Mouse (Mus musculus): ENCODE measurements around the gene Cryzl1. TPM values are rescaled to one million over a fixed set of nuclear protein-coding genes. Genes with fewer than 3 reads are reported as not detected.
A peak's percentile ranks its signal among the peaks of the same experiment; 100 is the strongest.

Gene Cryzl1
- polyA plus RNA-seq, 1 experiment from 2014 or later, result 118 TPM

- Histone ChIP-seq H3K27ac (replicated peaks) (no peak overlapping the region), H3K4me1 (peaks cover 76% of the 10 kb centered on the region), H3K27me3 (no peaks in the 10 kb centered on the region), H3K4me2 (replicated peaks) (no peak overlapping the region), H3K9ac (replicated peaks) (no peak overlapping the region), H3K4me3 (no peak overlapping the region), H3K36me3 (no peaks in the 10 kb centered on the region), H3K9me3 (no peaks in the 10 kb centered on the region)
- no peak for ATAC-seq (replicated peaks)
- WGBS, result 67% methylated on average over 7 of the region's 7 CpGs
Measured at GRCm38 (mm10) chr16:91736046-91736816, 7.5 kb upstream of the Cryzl1 start.

- H3K9ac ChIP-seq (replicated peaks), result no peak overlapping the region
- 62% methylated on average over 5 of the region's 5 CpGs for WGBS
- H3K27ac ChIP-seq (replicated peaks), result no peak overlapping the region
- no peak overlapping the region for H3K4me2 ChIP-seq (replicated peaks)
- H3K9me3 ChIP-seq, result no peaks in the 10 kb centered on the region
- no peaks in the 10 kb centered on the region for H3K27me3 ChIP-seq
- ATAC-seq (replicated peaks), result no peak
- H3K4me3 ChIP-seq, result no peak overlapping the region
- H3K4me1 ChIP-seq, result peaks cover 72% of the 10 kb centered on the region
- H3K36me3 ChIP-seq, result no peaks in the 10 kb centered on the region
Measured at GRCm38 (mm10) chr16:91734771-91735170, 6.0 kb upstream of the Cryzl1 start.

GRCm38 (mm10) chr16:91732816-91733215 is 4.0 kb upstream of the Cryzl1 start:
- Histone ChIP-seq H3K4me1 (peaks cover 66% of the 10 kb centered on the region), H3K27me3 (no peaks in the 10 kb centered on the region), H3K9me3 (no peaks in the 10 kb centered on the region), H3K9ac (replicated peaks) (no peak overlapping the region), H3K4me3 (no peak overlapping the region), H3K36me3 (no peaks in the 10 kb centered on the region), H3K27ac (replicated peaks) (no peak overlapping the region), H3K4me2 (replicated peaks) (peak overlapping the region; percentile 68; the same call in 1 of the 2 replicates)
- 84% methylated on average over 2 of the region's 2 CpGs for WGBS
- no peak for ATAC-seq (replicated peaks)

- Histone ChIP-seq H3K4me2 (replicated peaks) (peak overlapping the region; percentile 68), H3K9ac (replicated peaks) (peak overlapping the region; percentile 98), H3K4me1 (peaks cover 61% of the 10 kb centered on the region), H3K36me3 (0 out of 2 replicates have a peak, but pooled peaks cover 3% of the 10 kb centered on the region), H3K9me3 (no peaks in the 10 kb centered on the region), H3K4me3 (peak overlapping the region; percentile 99), H3K27ac (replicated peaks) (peak overlapping the region; percentile 98), H3K27me3 (no peaks in the 10 kb centered on the region)
- no peak for ATAC-seq (replicated peaks)
- WGBS, result under 1% methylated on average over 11 of the region's 11 CpGs
Measured at GRCm38 (mm10) chr16:91730446-91730845, 1.7 kb upstream of the Cryzl1 start.

GRCm38 (mm10) chr16:91729821-91730441 is 1.2 kb upstream of the Cryzl1 start:
- Histone ChIP-seq H3K9me3 (no peaks in the 10 kb centered on the region), H3K4me1 (peaks cover 56% of the 10 kb centered on the region), H3K4me2 (replicated peaks) (peak overlapping the region; percentile 68), H3K4me3 (peak overlapping the region; percentile 99), H3K27ac (replicated peaks) (peak overlapping the region; percentile 98), H3K9ac (replicated peaks) (peak overlapping the region; percentile 98), H3K36me3 (0 out of 2 replicates have a peak, but pooled peaks cover 3% of the 10 kb centered on the region), H3K27me3 (no peaks in the 10 kb centered on the region)
- ATAC-seq (replicated peaks), result no peak
- WGBS, result under 1% methylated on average over 44 of the region's 44 CpGs

- ATAC-seq (replicated peaks), result peak; percentile 96
- peaks cover 8% of the 10 kb centered on the region; the same call in 1 of the 2 replicates for H3K36me3 ChIP-seq
- no peaks in the 10 kb centered on the region for H3K9me3 ChIP-seq
- H3K9ac ChIP-seq (replicated peaks), result peak within 1 kb of the TSS; percentile 98
- peak within 1 kb of the TSS; percentile 99 for H3K4me3 ChIP-seq
- no peaks in the 10 kb centered on the region for H3K27me3 ChIP-seq
- peaks cover 47% of the 10 kb centered on the region for H3K4me1 ChIP-seq
- WGBS, result under 1% methylated on average over 30 of the region's 33 CpGs
- peak within 1 kb of the TSS; percentile 98 for H3K27ac ChIP-seq (replicated peaks)
- peak within 1 kb of the TSS; percentile 68 for H3K4me2 ChIP-seq (replicated peaks)
Measured at GRCm38 (mm10) chr16:91729066-91729482, 299 bp upstream of the Cryzl1 start, which contains the start of gene Itsn1. Itsn1 (plus strand) TSS chr16:91729281.

- 91% methylated on average over 15 of the region's 15 CpGs for WGBS
- no peak for ATAC-seq (replicated peaks)
- Histone ChIP-seq H3K36me3 (peaks cover 10% of the 10 kb centered on the region; the same call in 1 of the 2 replicates), H3K4me3 (peak overlapping the region; percentile 99), H3K27ac (replicated peaks) (0 out of 2 replicates have a peak overlapping the region, but pooled peaks have one; percentile 98), H3K4me1 (peaks cover 38% of the 10 kb centered on the region), H3K9ac (replicated peaks) (no peak overlapping the region), H3K27me3 (no peaks in the 10 kb centered on the region), H3K9me3 (no peaks in the 10 kb centered on the region), H3K4me2 (replicated peaks) (peak overlapping the region; percentile 54)
Measured at GRCm38 (mm10) chr16:91727433-91727832, 1.3 kb downstream of the Cryzl1 start.

- no peak overlapping the region for H3K27ac ChIP-seq (replicated peaks)
- H3K9me3 ChIP-seq, result no peaks in the 10 kb centered on the region
- peaks cover 16% of the 10 kb centered on the region for H3K36me3 ChIP-seq
- WGBS, result 43% methylated on average over 3 of the region's 3 CpGs
- no peak overlapping the region for H3K4me2 ChIP-seq (replicated peaks)
- no peaks in the 10 kb centered on the region for H3K27me3 ChIP-seq
- no peak overlapping the region for H3K9ac ChIP-seq (replicated peaks)
- no peak overlapping the region for H3K4me3 ChIP-seq
- peaks cover 21% of the 10 kb centered on the region for H3K4me1 ChIP-seq
- ATAC-seq (replicated peaks), result no peak
Measured at GRCm38 (mm10) chr16:91724247-91724646, 4.5 kb downstream of the Cryzl1 start.

GRCm38 (mm10) chr16:91717399-91717798 is 11.4 kb downstream of the Cryzl1 start:
- Histone ChIP-seq H3K27ac (replicated peaks) (no peak overlapping the region), H3K4me3 (no peak overlapping the region), H3K9me3 (no peaks in the 10 kb centered on the region), H3K27me3 (no peaks in the 10 kb centered on the region), H3K36me3 (peaks cover 33% of the 10 kb centered on the region), H3K4me2 (replicated peaks) (no peak overlapping the region), H3K9ac (replicated peaks) (no peak overlapping the region), H3K4me1 (no peaks in the 10 kb centered on the region)
- no peak for ATAC-seq (replicated peaks)
- WGBS, result 91% methylated on average over 4 of the region's 4 CpGs

- Histone ChIP-seq H3K4me3 (no peak overlapping the region), H3K4me1 (no peaks in the 10 kb centered on the region), H3K27ac (replicated peaks) (no peak overlapping the region), H3K27me3 (no peaks in the 10 kb centered on the region), H3K9me3 (no peaks in the 10 kb centered on the region), H3K9ac (replicated peaks) (no peak overlapping the region), H3K4me2 (replicated peaks) (no peak overlapping the region), H3K36me3 (peaks cover 37% of the 10 kb centered on the region)
- 84% methylated on average over 11 of the region's 11 CpGs for WGBS
- ATAC-seq (replicated peaks), result no peak; the same call in 1 of the 2 replicates
Measured at GRCm38 (mm10) chr16:91716927-91717349, 11.8 kb downstream of the Cryzl1 start.

GRCm38 (mm10) chr16:91710241-91710640 is 18.5 kb downstream of the Cryzl1 start:
- WGBS, result 93% methylated on average over 7 of the region's 7 CpGs
- H3K9ac ChIP-seq (replicated peaks), result no peak overlapping the region
- H3K9me3 ChIP-seq, result no peaks in the 10 kb centered on the region
- no peak overlapping the region for H3K4me2 ChIP-seq (replicated peaks)
- peaks cover 56% of the 10 kb centered on the region for H3K36me3 ChIP-seq
- no peaks in the 10 kb centered on the region for H3K27me3 ChIP-seq
- H3K4me1 ChIP-seq, result no peaks in the 10 kb centered on the region
- no peak for ATAC-seq (replicated peaks)
- no peak overlapping the region for H3K4me3 ChIP-seq
- no peak overlapping the region for H3K27ac ChIP-seq (replicated peaks)

GRCm38 (mm10) chr16:91704603-91705340 is 24.0 kb downstream of the Cryzl1 start:
- no peaks in the 10 kb centered on the region for H3K27me3 ChIP-seq
- H3K4me1 ChIP-seq, result no peaks in the 10 kb centered on the region
- ATAC-seq (replicated peaks), result no peak
- H3K9me3 ChIP-seq, result no peaks in the 10 kb centered on the region
- 85% methylated on average over 14 of the region's 14 CpGs for WGBS
- no peak overlapping the region for H3K4me3 ChIP-seq
- H3K36me3 ChIP-seq, result peaks cover 72% of the 10 kb centered on the region
- no peak overlapping the region for H3K27ac ChIP-seq (replicated peaks)
- H3K9ac ChIP-seq (replicated peaks), result no peak overlapping the region
- H3K4me2 ChIP-seq (replicated peaks), result no peak overlapping the region
